Mouse (Mus musculus) embryonic facial prominence, embryonic 10.5 days (tissue): ENCODE data around the gene Scamp1. TPM values are rescaled to one million over a fixed set of nuclear protein-coding genes. Genes with fewer than 3 reads are reported as not detected.

Experiments
- DNase-seq: peaks from one replicate; pipeline ENCODE4 v3.0.0-alpha.2; 2017; ENCODE audit warnings: low spot score
- H3K27ac ChIP-seq: fragments of 300-500 bp; sonication (generic); replicated peaks from 2 replicates; pipeline ENCODE4 v1.5.1; 2016; ENCODE audit warnings: mild to moderate bottlenecking
- H3K27me3 ChIP-seq: fragments of 300-500 bp; sonication (generic); replicated peaks from 2 replicates; pipeline ENCODE4 v1.6.1; 2016; ENCODE audit warnings: low read depth, mild to moderate bottlenecking; ENCODE audit not compliant: poor library complexity, severe bottlenecking
- H3K36me3 ChIP-seq: fragments of 300-500 bp; sonication (generic); replicated peaks from 2 replicates; pipeline ENCODE4 v1.6.1; 2016; ENCODE audit warnings: mild to moderate bottlenecking, moderate library complexity
- H3K4me1 ChIP-seq: fragments of 300-500 bp; sonication (generic); 2 replicates; pipeline ENCODE4 v1.6.1; 2016
- H3K4me3 ChIP-seq: fragments of 300-500 bp; sonication (generic); 2 replicates; pipeline ENCODE4 v1.5.1; 2016; ENCODE audit warnings: mild to moderate bottlenecking, moderate library complexity
- H3K9me3 ChIP-seq: fragments of 300-500 bp; sonication (generic); 2 replicates; pipeline ENCODE4 v1.6.1; 2016; ENCODE audit warnings: mild to moderate bottlenecking
- WGBS: fragments of 180-500 bp; shearing (Covaris S2); methylation state at CpG from one replicate; pipeline ENCODE4 v1.1.7; 2016; 5-methylcytosine and 5-hydroxymethylcytosine counted together
- polyA plus RNA-seq: library from polyadenylated mRNA; unstranded; fragments of >200 nt; fragmentation: Nextera tagmentation; extraction: Ambion mirVana; gene quantifications from 2 replicates; pipeline ENCODE4 v1.2.1, GENCODE M21; 2016

The Scamp1 gene
- polyA plus RNA-seq, 1 experiment from 2014 or later = 27.6 TPM

DNA sequence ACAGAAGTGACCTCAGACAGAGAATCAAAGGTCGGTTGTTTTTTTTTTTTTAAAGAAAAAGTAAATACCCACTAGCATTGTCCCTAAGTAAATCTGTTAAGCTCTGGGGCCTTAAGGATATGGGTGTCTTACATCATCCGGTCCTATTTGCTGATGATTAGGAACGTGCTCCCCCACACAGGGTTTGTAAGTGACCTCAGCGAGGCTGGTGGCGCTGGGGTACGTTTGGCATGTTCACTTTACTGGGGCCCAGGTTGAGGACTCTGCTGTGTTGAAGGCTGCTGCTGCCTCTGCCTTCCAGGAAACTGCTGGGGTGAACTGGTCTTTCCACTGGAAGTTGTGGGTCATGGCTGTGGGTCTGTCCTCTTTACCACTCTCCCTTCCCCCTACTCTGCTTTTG, 121.2 kb downstream of the Scamp1 start:
- Histone ChIP-seq H3K27ac (no peak overlapping the region), H3K4me1 (peaks cover 20% of the 10 kb centered on the region), H3K36me3 (no peaks in the 10 kb centered on the region), H3K4me3 (no peak overlapping the region), H3K9me3 (no peaks in the 10 kb centered on the region), H3K27me3 (no peaks in the 10 kb centered on the region)
- no peak for DNase-seq
- WGBS = 83% methylated on average over 6 of the region's 6 CpGs

DNA sequence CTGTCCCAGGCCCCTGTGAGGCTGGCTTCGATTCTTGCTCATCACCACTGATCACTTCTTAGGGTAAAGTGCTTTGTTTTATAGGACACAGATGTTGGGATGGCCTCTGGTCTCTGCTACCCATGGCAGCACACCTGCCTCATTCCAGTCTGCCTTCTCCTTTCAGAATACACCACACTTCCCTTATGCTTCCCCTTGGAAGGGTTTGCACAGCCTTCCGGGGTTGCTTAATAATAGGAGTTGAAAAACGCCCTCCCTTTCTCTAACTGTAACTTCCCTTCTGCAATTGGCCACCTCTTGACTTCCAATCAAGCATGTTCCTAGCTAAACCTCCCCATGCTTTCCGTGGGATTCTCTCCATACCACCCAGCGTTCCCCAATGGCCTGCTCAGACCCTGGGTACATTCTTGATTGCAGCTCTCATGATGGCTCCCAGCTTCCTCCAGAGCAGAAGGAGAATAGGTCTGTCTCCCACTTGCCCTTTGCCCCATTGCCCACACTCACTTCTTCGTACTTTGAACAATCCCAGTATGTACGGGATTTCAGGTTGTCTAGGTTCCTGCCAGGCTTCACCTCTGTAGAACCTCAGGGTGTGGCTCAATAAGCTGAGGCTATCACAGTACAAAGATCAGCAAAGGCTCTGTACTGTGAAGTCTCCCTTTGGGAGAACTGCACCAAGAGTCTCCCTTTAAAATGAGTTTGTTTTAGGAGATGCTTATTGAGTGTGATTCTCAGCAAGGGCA, 126.0 kb downstream of the Scamp1 start:
- Histone ChIP-seq H3K4me1 (peaks cover 39% of the 10 kb centered on the region), H3K36me3 (no peaks in the 10 kb centered on the region), H3K9me3 (peaks cover 3% of the 10 kb centered on the region; the same call in 1 of the 2 replicates), H3K27me3 (no peaks in the 10 kb centered on the region), H3K27ac (peak overlapping the region; percentile 58), H3K4me3 (no peak overlapping the region)
- 79% methylated on average over 7 of the region's 7 CpGs for WGBS
- no peak for DNase-seq

DNA sequence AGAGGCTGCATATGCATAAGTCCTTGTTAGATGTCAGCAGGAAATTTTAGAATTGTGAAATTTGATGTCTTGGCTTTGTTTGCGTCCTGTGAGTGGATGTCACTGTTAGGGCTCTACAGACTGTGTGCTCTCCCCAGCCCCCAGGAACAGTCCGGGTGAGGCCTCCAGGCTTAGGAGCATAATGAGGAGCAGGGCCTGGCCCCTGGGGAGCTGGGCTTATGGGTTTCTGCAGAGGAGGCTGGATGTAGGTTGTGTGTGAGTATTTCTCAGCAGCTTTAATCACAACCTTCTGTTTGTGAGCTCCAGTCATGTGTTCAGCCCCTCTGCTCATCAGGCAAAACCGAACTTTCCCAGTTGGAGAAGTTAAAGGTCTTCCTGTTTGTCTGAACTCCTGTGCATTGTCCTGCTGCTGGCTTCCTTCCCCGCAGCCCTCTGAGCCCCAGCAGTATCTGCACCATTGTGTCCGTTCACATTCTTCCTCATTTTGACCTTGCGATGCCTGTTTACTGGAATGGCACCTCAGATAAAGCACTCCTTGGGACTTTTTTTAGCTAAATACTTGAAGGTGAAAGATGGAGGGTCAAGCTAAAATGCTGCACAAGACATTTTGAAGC, 126.7 kb downstream of the Scamp1 start:
- Histone ChIP-seq H3K9me3 (peaks cover 3% of the 10 kb centered on the region; the same call in 1 of the 2 replicates), H3K4me1 (peaks cover 37% of the 10 kb centered on the region), H3K4me3 (no peak overlapping the region), H3K27ac (peak overlapping the region; percentile 58), H3K36me3 (no peaks in the 10 kb centered on the region), H3K27me3 (no peaks in the 10 kb centered on the region)
- DNase-seq = peak; percentile 70
- WGBS = 33% methylated on average over 6 of the region's 6 CpGs

DNA sequence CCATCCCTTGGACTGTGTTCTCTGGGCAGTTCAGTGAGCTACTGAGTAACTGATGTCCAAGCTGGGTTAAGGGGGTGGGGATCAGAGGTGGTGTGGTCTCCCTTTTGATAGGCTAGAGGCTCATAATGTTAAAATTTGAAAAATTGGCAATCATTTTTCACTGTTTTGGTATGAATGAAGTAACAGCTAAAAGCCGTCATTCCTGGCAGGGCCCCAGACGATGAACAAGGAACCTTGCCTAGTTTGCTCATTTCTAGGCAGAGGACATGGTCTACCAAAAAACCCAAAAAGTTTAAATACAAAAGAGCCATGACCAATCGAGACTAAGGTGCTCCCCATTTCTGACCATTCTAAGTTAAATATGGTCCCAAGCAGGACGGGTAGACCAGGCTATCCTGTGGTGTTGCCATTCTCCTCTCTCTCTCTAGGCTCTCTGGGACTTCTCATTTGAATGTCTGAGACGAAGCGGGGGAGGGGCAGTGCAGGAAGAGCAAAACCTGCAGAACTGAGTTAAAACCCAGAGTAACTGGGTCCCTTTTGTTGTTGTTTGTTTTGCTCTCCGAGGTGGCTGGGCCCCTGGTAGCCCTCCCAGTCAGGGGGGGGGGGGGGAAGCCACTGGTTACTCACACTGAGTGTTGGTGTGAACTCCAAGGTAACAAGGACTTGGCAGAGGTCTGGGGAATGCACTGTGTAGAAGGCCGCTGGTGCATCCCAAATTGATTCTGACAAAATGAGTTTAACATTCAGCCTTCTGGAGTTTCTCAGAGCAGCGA, 129.8 kb downstream of the Scamp1 start:
- H3K4me3 ChIP-seq = no peak overlapping the region
- H3K36me3 ChIP-seq = no peaks in the 10 kb centered on the region
- no peak overlapping the region; the same call in 1 of the 2 replicates for H3K27ac ChIP-seq
- H3K9me3 ChIP-seq = peaks cover 3% of the 10 kb centered on the region; the same call in 1 of the 2 replicates
- WGBS = 46% methylated on average over 9 of the region's 9 CpGs
- DNase-seq = peak; percentile 36
- no peaks in the 10 kb centered on the region for H3K27me3 ChIP-seq
- H3K4me1 ChIP-seq = peaks cover 42% of the 10 kb centered on the region

DNA sequence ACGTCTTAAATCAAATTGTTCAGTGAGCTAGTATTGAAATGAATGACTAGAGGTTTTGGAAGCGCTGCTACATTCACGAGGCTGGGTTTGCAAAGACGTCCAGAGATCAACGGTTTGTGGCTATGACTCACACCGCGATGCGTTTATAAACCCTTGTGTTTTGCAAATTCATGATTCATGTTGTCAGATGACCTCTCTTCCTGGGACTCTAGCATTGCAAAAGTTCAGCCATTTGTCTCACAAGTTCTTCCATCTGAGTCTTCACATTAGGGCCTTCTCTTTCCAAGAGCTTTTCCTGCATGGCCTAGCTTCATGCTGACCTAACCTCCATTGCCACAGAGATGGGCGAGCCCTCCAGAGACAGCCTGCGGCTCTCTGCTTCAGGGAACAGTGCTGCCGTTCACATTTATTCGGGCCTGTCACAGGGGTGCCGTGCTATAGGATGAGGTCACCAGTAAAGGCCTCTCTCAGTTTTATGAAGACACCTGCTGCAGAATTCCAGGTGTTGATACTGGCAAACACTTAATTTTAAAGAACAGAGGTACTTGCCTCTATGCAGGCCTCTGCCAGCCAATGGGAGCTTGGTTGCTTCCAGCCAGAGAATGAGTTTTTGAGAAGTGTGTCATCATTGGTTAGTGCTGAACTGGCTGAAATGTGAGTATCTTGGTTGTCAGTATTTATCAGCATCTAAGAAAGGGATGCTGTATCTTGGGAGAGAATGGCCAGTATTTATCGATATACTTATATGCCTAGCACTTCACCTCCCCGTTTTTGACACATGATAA, 131.0 kb downstream of the Scamp1 start:
- DNase-seq = no peak
- H3K4me1 ChIP-seq = peaks cover 47% of the 10 kb centered on the region
- 91% methylated on average over 15 of the region's 15 CpGs for WGBS
- no peaks in the 10 kb centered on the region for H3K27me3 ChIP-seq
- H3K36me3 ChIP-seq = no peaks in the 10 kb centered on the region
- H3K4me3 ChIP-seq = no peak overlapping the region
- H3K27ac ChIP-seq = no peak overlapping the region
- peaks cover 3% of the 10 kb centered on the region; the same call in 1 of the 2 replicates for H3K9me3 ChIP-seq

DNA sequence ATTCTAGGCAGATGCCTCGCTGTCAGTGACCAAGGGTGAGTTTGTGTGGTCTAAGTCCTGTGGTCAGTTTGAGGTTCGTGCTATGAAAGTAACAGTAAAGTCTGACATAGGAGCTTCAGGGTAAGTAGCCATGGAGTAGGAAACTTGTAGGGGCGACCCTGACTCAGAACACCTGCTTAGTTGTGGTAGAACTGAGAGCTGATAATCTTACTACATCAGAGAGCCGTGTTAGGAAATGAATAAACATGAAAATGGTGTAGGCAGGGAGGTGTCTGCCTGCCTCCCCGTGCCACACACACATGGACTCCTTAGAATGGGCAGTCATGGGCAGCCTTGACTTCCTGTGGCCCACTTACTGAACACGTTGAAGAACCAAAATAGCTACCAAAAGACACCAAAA, 132.0 kb downstream of the Scamp1 start:
- no peak for DNase-seq
- Histone ChIP-seq H3K4me3 (no peak overlapping the region), H3K27me3 (no peaks in the 10 kb centered on the region), H3K36me3 (no peaks in the 10 kb centered on the region), H3K27ac (no peak overlapping the region), H3K9me3 (peaks cover 3% of the 10 kb centered on the region; the same call in 1 of the 2 replicates), H3K4me1 (peaks cover 39% of the 10 kb centered on the region)
- 92% methylated on average over 6 of the region's 6 CpGs for WGBS

DNA sequence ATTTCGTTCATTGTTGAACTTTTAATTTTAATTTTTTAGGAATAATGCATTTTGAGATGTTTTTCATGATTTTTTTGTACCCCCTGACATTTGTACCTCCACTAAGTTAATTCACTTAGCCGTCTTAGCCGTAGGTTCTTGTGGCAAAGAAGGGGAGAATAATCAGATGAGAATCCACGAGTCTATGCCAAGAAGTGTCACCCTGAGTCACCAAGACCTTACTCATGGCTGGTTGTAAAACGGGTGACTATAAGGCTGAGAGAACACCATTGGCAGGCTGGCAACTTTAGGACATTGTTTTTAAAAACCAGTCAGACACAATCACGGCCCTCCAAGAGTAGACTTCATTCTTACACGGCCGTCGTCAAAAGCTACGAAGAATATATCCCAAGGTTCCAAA, 132.8 kb downstream of the Scamp1 start:
- DNase-seq = no peak
- Histone ChIP-seq H3K9me3 (peaks cover 3% of the 10 kb centered on the region; the same call in 1 of the 2 replicates), H3K4me1 (peaks cover 34% of the 10 kb centered on the region), H3K4me3 (no peak overlapping the region), H3K36me3 (no peaks in the 10 kb centered on the region), H3K27me3 (no peaks in the 10 kb centered on the region), H3K27ac (no peak overlapping the region)
- 93% methylated on average over 10 of the region's 10 CpGs for WGBS

Other genes starting within 250 kb of the Scamp1 start
- gene Lhfpl2, start 228.1 kb downstream of the Scamp1 start, polyA plus RNA-seq = 31.1 and 34.2 TPM in 2 replicates
- 35.8 and 37.7 TPM in 2 replicates for gene Ap3b1, start 73.1 kb upstream of the Scamp1 start, polyA plus RNA-seq